Mouse (Mus musculus) limb, embryonic 11.5 days (tissue): ENCODE measurements around the gene Tmed1. TPM values are rescaled to one million over a fixed set of nuclear protein-coding genes. Genes with fewer than 3 reads are reported as not detected.
"Not testable (repeated sequence)": the region's sequence is repeated elsewhere in the genome, so short reads cannot be mapped to it uniquely, and the experiment has no call there.

Source experiments
- ATAC-seq: fragments of 200-750 bp; cut with Nextera tagmentation; 2 replicates; pipeline ENCODE4 v1.8.0; 2017; ENCODE audit warnings: low read depth; ENCODE audit not compliant: insufficient number of reproducible peaks, low FRiP score, low TSS enrichment
- DNase-seq: peaks from one replicate; pipeline ENCODE4 v3.0.0-alpha.2; 2015; ENCODE audit warnings: low spot score
- H3K27ac ChIP-seq: fragments of 300-500 bp; sonication (generic); replicated peaks from 2 replicates; pipeline ENCODE4 v1.5.1; 2014; ENCODE audit warnings: low read depth, mild to moderate bottlenecking, low read length
- H3K27me3 ChIP-seq: fragments of 300-500 bp; sonication (generic); 2 replicates; pipeline ENCODE4 v1.6.1; 2014; ENCODE audit warnings: mild to moderate bottlenecking, low read length, mixed read lengths; ENCODE audit not compliant: control insufficient read depth, insufficient read depth
- H3K36me3 ChIP-seq: fragments of 300-500 bp; sonication (generic); 2 replicates; pipeline ENCODE4 v1.6.1; 2014; ENCODE audit warnings: mild to moderate bottlenecking, low read length, moderate library complexity, mixed read lengths; ENCODE audit not compliant: control insufficient read depth, insufficient read depth
- H3K4me1 ChIP-seq: fragments of 300-500 bp; sonication (generic); 2 replicates; pipeline ENCODE4 v1.6.1; 2014; ENCODE audit warnings: low read length, mixed read lengths; ENCODE audit not compliant: control insufficient read depth, insufficient read depth
- H3K4me2 ChIP-seq: fragments of 300-500 bp; sonication (generic); 2 replicates; pipeline ENCODE4 v1.6.1; 2014; ENCODE audit warnings: low read depth, mild to moderate bottlenecking, moderate library complexity; ENCODE audit not compliant: severe bottlenecking
- H3K4me3 ChIP-seq: fragments of 300-500 bp; sonication (generic); 2 replicates; pipeline ENCODE4 v1.5.1; 2014; ENCODE audit warnings: low read depth, low read length
- H3K9ac ChIP-seq: fragments of 300-500 bp; sonication (generic); 2 replicates; pipeline ENCODE4 v1.6.1; 2014; ENCODE audit warnings: mild to moderate bottlenecking, low read length
- H3K9me3 ChIP-seq: fragments of 300-500 bp; sonication (generic); 2 replicates; pipeline ENCODE4 v1.6.1; 2016; ENCODE audit warnings: low read length; ENCODE audit not compliant: control insufficient read depth
- WGBS: fragments of 180-500 bp; shearing (Covaris S2); extraction: QIAGEN DNeasy Blood & Tissue Kit; methylation state at CpG from one replicate; pipeline ENCODE4 v1.1.7; 2014; 5-methylcytosine and 5-hydroxymethylcytosine counted together
- polyA plus RNA-seq: library from polyadenylated mRNA; unstranded; fragments of >200 nt; fragmentation: Nextera tagmentation; extraction: Ambion mirVana; gene quantifications from 2 replicates; pipeline ENCODE4 v1.2.1, GENCODE M21; 2014

The Tmed1 gene
- polyA plus RNA-seq, 1 experiment from 2014 or later = 99.6 TPM

GRCm38 (mm10) chr9:21536501-21536900 is 26.4 kb upstream of the Tmed1 start:
- H3K27me3 ChIP-seq = no peaks in the 10 kb centered on the region
- no peak overlapping the region for H3K9ac ChIP-seq
- no peaks in the 10 kb centered on the region for H3K4me1 ChIP-seq
- H3K36me3 ChIP-seq = no peaks in the 10 kb centered on the region; the same call in 1 of the 2 replicates
- no peak overlapping the region; the same call in 1 of the 2 replicates for H3K27ac ChIP-seq
- ATAC-seq (no peak), DNase-seq (no peak)
- H3K4me2 ChIP-seq = no peak overlapping the region
- no peaks in the 10 kb centered on the region for H3K9me3 ChIP-seq
- WGBS = 91% methylated on average over 14 of the region's 14 CpGs
- no peak overlapping the region for H3K4me3 ChIP-seq

DNA sequence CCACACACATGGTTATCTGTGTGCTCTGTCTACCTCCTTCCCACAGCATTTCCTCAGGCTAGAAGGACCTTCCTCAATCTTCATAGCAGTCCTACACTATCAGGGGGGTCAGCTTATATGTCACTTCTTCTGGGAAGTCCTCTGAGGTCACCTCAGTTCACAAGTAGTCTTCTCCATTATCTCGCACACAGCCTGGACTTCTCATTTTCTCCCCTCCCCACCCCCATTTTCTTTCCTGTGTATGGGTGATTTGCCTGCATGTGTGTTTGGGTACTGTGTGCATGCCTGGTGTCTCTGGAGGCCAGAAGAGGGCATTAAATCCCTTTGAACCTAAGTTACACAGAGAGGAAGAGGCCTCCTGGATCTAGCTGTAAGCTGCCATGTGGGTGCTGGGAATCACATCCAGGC is 17.9 kb upstream of the Tmed1 start:
- no peak overlapping the region for H3K9ac ChIP-seq
- H3K4me3 ChIP-seq = no peak overlapping the region
- DNase-seq (no peak), ATAC-seq (no peak)
- H3K36me3 ChIP-seq = no peaks in the 10 kb centered on the region
- WGBS = 79% methylated on average over 1 of the region's 1 CpGs
- H3K4me2 ChIP-seq = no peak overlapping the region
- no peak overlapping the region for H3K27ac ChIP-seq
- H3K9me3 ChIP-seq = no peaks in the 10 kb centered on the region
- H3K4me1 ChIP-seq = no peaks in the 10 kb centered on the region
- H3K27me3 ChIP-seq = no peaks in the 10 kb centered on the region

GRCm38 (mm10) chr9:21527100-21527801 is 17.2 kb upstream of the Tmed1 start:
- Histone ChIP-seq H3K4me2 (no peak overlapping the region), H3K27me3 (no peaks in the 10 kb centered on the region), H3K4me1 (no peaks in the 10 kb centered on the region), H3K9me3 (no peaks in the 10 kb centered on the region), H3K36me3 (no peaks in the 10 kb centered on the region), H3K27ac (no peak overlapping the region), H3K9ac (no peak overlapping the region), H3K4me3 (no peak overlapping the region)
- DNase-seq = no peak
- no peak for ATAC-seq
- 90% methylated on average over 2 of the region's 2 CpGs for WGBS

DNA sequence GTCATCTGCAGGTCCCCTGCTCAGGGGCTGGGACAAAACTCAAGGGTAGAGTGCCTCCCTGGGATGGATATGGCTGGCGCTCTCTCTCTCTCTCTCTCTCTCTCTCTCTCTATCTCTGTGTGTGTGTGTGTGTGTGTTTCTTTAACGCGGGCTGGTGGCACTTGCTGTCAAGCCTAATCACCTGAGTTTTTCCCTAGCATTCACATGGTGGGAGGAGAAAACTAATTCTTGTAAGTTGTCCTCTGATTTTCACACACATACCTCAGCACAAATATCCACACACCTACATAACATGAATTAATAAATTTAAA is 16.5 kb upstream of the Tmed1 start:
- Histone ChIP-seq H3K4me3 (no peak overlapping the region), H3K27ac (no peak overlapping the region), H3K4me1 (no peaks in the 10 kb centered on the region), H3K9ac (no peak overlapping the region), H3K9me3 (no peaks in the 10 kb centered on the region), H3K4me2 (no peak overlapping the region), H3K27me3 (no peaks in the 10 kb centered on the region), H3K36me3 (no peaks in the 10 kb centered on the region)
- 93% methylated on average over 3 of the region's 3 CpGs for WGBS
- no peak for ATAC-seq
- DNase-seq = no peak

DNA sequence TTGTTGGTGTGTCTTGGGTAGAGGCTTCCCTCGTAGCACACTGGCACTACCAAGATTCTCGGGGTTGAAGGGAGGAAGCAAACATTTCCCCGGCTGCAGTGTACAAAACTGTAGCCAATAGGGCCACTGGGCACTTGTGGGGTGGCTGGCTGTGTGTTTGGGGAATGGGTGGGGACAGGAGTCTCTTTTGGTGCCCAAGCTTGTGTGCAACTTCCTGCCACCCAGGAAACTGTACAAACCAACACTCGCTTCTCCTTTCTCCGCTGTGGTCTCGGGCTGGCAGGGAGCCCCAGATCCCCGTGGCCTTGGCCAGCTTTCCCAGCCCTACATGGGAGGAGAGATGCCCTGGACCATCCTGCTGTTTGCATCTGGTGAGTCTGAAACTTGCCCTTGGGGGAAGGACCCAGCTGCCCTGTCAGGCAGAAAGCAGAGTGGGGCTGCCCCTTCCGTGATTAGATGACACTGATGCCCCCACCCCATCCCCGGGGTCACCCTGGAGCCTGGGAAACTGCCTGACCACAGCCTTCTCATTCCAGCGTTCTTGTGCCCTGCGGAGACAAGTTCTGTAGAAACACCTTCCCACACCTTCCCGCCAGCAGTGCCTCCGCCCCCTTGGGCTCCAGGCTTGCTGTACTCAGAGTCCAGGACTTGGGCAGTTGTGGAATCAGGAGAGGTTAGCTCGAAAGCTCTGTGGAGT is 16.0 kb upstream of the Tmed1 start, which contains the start of gene AB124611:
AB124611 (plus strand) TSS at position 240 of the 697 bp plus-strand sequence.
- ATAC-seq (no peak), DNase-seq (no peak)
- Histone ChIP-seq H3K9me3 (no peaks in the 10 kb centered on the region), H3K4me1 (no peaks in the 10 kb centered on the region), H3K27ac (no peak within 1 kb of the TSS), H3K4me2 (no peak within 1 kb of the TSS), H3K4me3 (no peak within 1 kb of the TSS), H3K27me3 (no peaks in the 10 kb centered on the region), H3K36me3 (no peaks in the 10 kb centered on the region), H3K9ac (no peak within 1 kb of the TSS)
- WGBS = 68% methylated on average over 14 of the region's 14 CpGs

DNA sequence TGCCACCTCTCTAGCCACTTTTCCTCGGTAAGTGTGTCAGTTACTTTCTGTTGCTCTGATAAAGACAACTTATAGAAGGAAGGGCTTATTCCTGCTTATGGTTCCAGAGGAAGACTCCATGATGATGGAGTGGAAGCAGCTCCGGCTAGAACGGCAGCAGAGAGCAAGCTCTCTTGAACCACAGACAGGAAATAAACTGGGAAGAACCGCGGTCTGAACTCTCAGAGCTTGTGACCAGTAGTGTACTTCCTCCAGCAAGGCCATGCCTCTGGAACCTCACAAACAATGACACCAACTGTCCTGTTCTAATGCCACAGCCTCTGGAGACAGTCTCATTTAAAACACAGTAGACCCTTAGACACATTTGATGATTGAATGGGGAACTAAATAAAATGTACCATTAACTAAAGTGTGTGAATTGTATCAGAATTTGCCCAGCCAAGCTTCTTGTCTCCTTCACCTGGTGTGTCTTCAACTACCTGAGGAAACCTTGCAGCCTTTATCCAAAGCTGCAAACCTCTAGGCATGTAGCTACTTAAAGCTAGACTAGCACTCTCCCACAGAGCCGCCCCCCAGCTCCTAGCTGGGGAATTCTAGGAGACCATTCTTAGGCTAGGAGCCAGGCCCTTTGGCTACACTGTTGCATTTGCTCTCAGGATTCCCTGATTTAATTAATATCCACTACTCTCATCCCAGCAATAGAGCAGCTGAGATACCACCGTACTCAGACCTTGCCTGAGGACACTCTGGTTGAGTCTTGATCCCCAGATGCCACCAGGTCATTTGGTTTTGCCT is 15.3 kb upstream of the Tmed1 start:
- DNase-seq = no peak

GRCm38 (mm10) chr9:21518690-21519089 is 8.6 kb upstream of the Tmed1 start:
- DNase-seq, H3K4me1 ChIP-seq, H3K27me3 ChIP-seq, ATAC-seq, H3K4me3 ChIP-seq, H3K9ac ChIP-seq, H3K36me3 ChIP-seq, H3K4me2 ChIP-seq, H3K27ac ChIP-seq, H3K9me3 ChIP-seq: not testable (repeated sequence)
- 85% methylated on average over 6 of the region's 6 CpGs for WGBS

More for the DNA sequence above, 15.3 kb upstream of the Tmed1 start:
- no peak for ATAC-seq
- H3K36me3 ChIP-seq = no peaks in the 10 kb centered on the region
- no peak overlapping the region for H3K4me2 ChIP-seq
- whole genome bisulfite sequencing = 82% methylated on average over 7 of the region's 7 CpGs
- no peaks in the 10 kb centered on the region for H3K27me3 ChIP-seq
- H3K27ac ChIP-seq = no peak overlapping the region
- H3K4me1 ChIP-seq = no peaks in the 10 kb centered on the region
- no peak overlapping the region for H3K9ac ChIP-seq
- no peaks in the 10 kb centered on the region for H3K9me3 ChIP-seq
- H3K4me3 ChIP-seq = no peak overlapping the region

- Histone ChIP-seq H3K36me3 (no peaks in the 10 kb centered on the region), H3K4me1 (no peaks in the 10 kb centered on the region), H3K9ac (no peak overlapping the region), H3K27me3 (no peaks in the 10 kb centered on the region), H3K9me3 (no peaks in the 10 kb centered on the region), H3K4me3 (no peak overlapping the region), H3K4me2 (no peak overlapping the region), H3K27ac (no peak overlapping the region)
- no peak for DNase-seq
- ATAC-seq = no peak
- 87% methylated on average over 6 of the region's 6 CpGs for WGBS
These were observed 8.0 kb upstream of the Tmed1 start for GRCm38 (mm10) chr9:21517947-21518495.
